Mouse (Mus musculus) heart, adult 2 months (tissue): ENCODE data around the gene Gm16181. TPM values are rescaled to one million over a fixed set of nuclear protein-coding genes. Genes with fewer than 3 reads are reported as not detected.

Source experiments
- DNase-seq, 2 experiments: peaks; one replicate each; pipeline ENCODE4 v3.0.0; 2021
- H3K27ac ChIP-seq: fragments of 200-600 bp; 2 replicates; pipeline ENCODE4 v1.8.1; 2022
- H3K27me3 ChIP-seq: fragments of 200-500 bp; 2 replicates; pipeline ENCODE4 v1.6.1; 2012; ENCODE audit warnings: mild to moderate bottlenecking, low read length, inconsistent platforms, mixed read lengths; ENCODE audit not compliant: control insufficient read depth, insufficient read depth
- H3K36me3 ChIP-seq: fragments of 200-500 bp; 2 replicates; pipeline ENCODE4 v1.6.1; 2012; ENCODE audit warnings: low read length, inconsistent platforms; ENCODE audit not compliant: control insufficient read depth, insufficient read depth
- H3K4me1 ChIP-seq: fragments of 200-500 bp; 2 replicates; pipeline ENCODE4 v1.6.1; 2011; ENCODE audit warnings: low read length; ENCODE audit not compliant: control insufficient read depth, insufficient read depth
- H3K4me3 ChIP-seq: fragments of 200-600 bp; 2 replicates; pipeline ENCODE4 v1.8.1; 2022
- H3K79me2 ChIP-seq: fragments of 200-500 bp; replicated peaks from 2 replicates; pipeline ENCODE4 v1.6.1; 2012; ENCODE audit warnings: mild to moderate bottlenecking, inconsistent platforms, low read length, moderate library complexity, mixed read lengths; ENCODE audit not compliant: control insufficient read depth, insufficient read depth
- H3K9ac ChIP-seq: fragments of 200-500 bp; 2 replicates; pipeline ENCODE4 v1.6.1; 2012; ENCODE audit warnings: low read depth, mild to moderate bottlenecking, control low read depth, inconsistent platforms, low read length, mixed read lengths
- CTCF ChIP-seq: fragments of 200-600 bp; IDR thresholded peaks from 2 replicates; pipeline ENCODE4 v1.8.1; 2022; ENCODE audit warnings: antibody characterized with exemption, mild to moderate bottlenecking, moderate library complexity
- EP300 ChIP-seq: fragments of 200-500 bp; IDR thresholded peaks from 2 replicates; pipeline ENCODE4 v1.6.1; 2011; ENCODE audit warnings: low read depth, low read length, control low read depth; ENCODE audit not compliant: insufficient read depth
- POLR2A ChIP-seq: fragments of 200-500 bp; IDR thresholded peaks from 2 replicates; pipeline ENCODE4 v1.6.1; 2011; ENCODE audit warnings: mild to moderate bottlenecking, low read depth, low read length, control low read depth; ENCODE audit not compliant: insufficient read depth
- whole genome bisulfite sequencing: fragments of 180-500 bp; shearing (Covaris S2); methylation state at CpG from one replicate; pipeline ENCODE4 v1.1.7; 2018; 5-methylcytosine and 5-hydroxymethylcytosine counted together
- intact Hi-C: fragments of 180-260 bp; cut with DNase I; formaldehyde crosslinking; loops from one replicate; pipeline ENCODE4 v1.15.1; 2025
- polyA plus RNA-seq: library from polyadenylated mRNA; depleted of rRNA; stranded (reverse); fragments of >200 nt; gene quantifications from 2 replicates; pipeline ENCODE4 v1.2.3, GENCODE M21; 2012
- total RNA-seq, 2 experiments: library from RNA; stranded (reverse); gene quantifications; 2 replicates each; pipeline ENCODE4 v1.2.3; 2021

Gene Gm16181
- total and polyA plus RNA-seq, 3 experiments = 2.1 TPM; not detected in 2

DNA sequence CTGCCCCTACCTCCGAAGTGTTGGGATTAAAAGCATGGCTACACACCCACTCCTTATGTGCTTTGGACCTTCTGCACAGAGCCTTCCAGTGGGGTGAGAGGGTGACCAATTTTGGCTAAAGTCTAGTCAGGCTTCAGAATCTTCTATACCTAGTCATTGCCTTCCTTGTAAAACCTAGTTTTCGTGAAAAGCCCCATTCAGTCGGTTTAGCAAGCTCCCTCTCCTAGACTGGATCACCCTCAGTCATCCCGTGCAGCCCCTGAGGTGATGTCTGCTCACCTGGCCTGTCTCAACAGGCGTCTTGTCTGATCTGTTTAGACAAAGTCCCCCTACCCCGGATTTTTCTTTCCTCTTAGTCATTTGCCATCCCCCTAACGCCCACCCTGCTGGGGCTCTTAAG is 22.6 kb upstream of the Gm16181 start:
- TF ChIP-seq EP300 = no peak
- TF ChIP-seq CTCF = no peak
- TF ChIP-seq POLR2A = no peak
- Histone ChIP-seq H3K79me2 (no peaks in the 10 kb centered on the region), H3K27me3 (no peaks in the 10 kb centered on the region; the same call in 1 of the 2 replicates), H3K4me1 (peaks cover 2% of the 10 kb centered on the region), H3K27ac (no peak overlapping the region), H3K9ac (no peak overlapping the region), H3K4me3 (no peak overlapping the region), H3K36me3 (no peaks in the 10 kb centered on the region)
- intact Hi-C loops = loop anchor here (2.0 kb wide), 1 partner anchor 21 kb away; no protein-coding TSS in a partner anchor
- 67% methylated on average over 7 of the region's 7 CpGs for WGBS
- DNase-seq = no peak

DNA sequence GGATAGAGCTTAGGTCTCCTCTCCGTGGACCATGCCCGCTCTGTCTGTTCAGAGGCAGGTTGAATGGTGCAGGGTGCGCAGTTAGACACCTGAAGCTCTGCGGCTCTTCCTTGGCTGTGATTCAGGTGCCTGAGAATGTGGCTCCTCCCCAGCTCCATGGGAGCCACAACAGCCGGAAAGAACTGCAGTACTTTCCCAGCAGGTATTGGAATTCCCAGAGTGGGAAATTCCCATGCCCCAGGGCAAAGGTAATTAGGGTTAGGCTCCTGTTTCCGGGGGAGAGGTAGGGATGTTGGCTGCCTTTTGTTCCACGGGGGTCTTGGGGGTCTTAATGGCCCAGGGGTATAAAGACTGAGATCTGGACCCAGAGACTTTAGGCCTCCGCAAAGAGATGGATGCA is 21.7 kb upstream of the Gm16181 start:
- intact Hi-C loops = loop anchor here (2.0 kb wide), 1 partner anchor 20 kb away; no protein-coding TSS in a partner anchor
- TF ChIP-seq POLR2A (no peak), CTCF (no peak), EP300 (no peak)
- Histone ChIP-seq H3K4me1 (peaks cover 2% of the 10 kb centered on the region), H3K27ac (no peak overlapping the region), H3K4me3 (no peak overlapping the region), H3K9ac (no peak overlapping the region), H3K27me3 (no peaks in the 10 kb centered on the region; the same call in 1 of the 2 replicates), H3K36me3 (no peaks in the 10 kb centered on the region), H3K79me2 (no peaks in the 10 kb centered on the region)
- no peak for DNase-seq
- 47% methylated on average over 8 of the region's 8 CpGs for WGBS

DNA sequence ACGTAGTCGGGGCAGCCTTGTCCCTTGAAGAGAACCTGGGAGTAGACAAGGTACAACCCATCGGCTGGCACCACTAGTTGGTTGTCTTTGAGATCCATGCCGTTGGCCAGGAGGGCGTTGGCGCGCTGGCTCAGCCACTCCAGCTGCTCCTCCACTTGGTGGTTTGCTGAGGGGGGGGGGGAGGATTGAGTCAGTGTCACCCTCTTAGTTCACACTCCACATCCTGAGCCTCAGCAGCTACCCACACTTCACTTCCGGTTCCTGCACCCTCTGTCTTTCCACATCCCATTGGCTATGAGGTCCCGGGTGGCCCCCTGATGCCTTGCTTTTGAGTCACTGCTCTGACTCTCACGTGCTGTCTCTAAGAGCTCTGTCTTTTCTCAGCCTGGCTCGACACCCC is 20.2 kb upstream of the Gm16181 start:
- Histone ChIP-seq H3K4me3 (no peak overlapping the region), H3K27ac (no peak overlapping the region), H3K27me3 (no peaks in the 10 kb centered on the region; the same call in 1 of the 2 replicates), H3K79me2 (no peaks in the 10 kb centered on the region), H3K4me1 (peaks cover 2% of the 10 kb centered on the region), H3K9ac (no peak overlapping the region), H3K36me3 (no peaks in the 10 kb centered on the region)
- intact Hi-C loops = no loop called here
- TF ChIP-seq EP300 (no peak), CTCF (no peak), POLR2A (no peak)
- peak in 1 of 2 experiments; percentile 50 for DNase-seq
- 61% methylated on average over 11 of the region's 11 CpGs for WGBS

GRCm38 (mm10) chr17:35201128-35201527 is 19.5 kb upstream of the Gm16181 start:
- WGBS = 46% methylated on average over 11 of the region's 11 CpGs
- H3K27me3 ChIP-seq = no peaks in the 10 kb centered on the region; the same call in 1 of the 2 replicates
- intact Hi-C loops = no loop called here
- H3K36me3 ChIP-seq = no peaks in the 10 kb centered on the region
- H3K27ac ChIP-seq = peak overlapping the region; percentile 63
- H3K4me3 ChIP-seq = peak overlapping the region; percentile 43
- H3K4me1 ChIP-seq = peaks cover 2% of the 10 kb centered on the region
- no peaks in the 10 kb centered on the region for H3K79me2 ChIP-seq
- DNase-seq = peak in 1 of 2 experiments; percentile 6
- TF ChIP-seq CTCF = no peak
- TF ChIP-seq POLR2A = no peak
- no peak for TF ChIP-seq EP300
- no peak overlapping the region for H3K9ac ChIP-seq

- Histone ChIP-seq H3K27me3 (no peaks in the 10 kb centered on the region; the same call in 1 of the 2 replicates), H3K27ac (peak within 1 kb of the TSS; percentile 63)
- WGBS = 24% methylated on average over 13 of the region's 13 CpGs
Measured at GRCm38 (mm10) chr17:35201787-35202186, 18.8 kb upstream of the Gm16181 start, which contains the start of gene Tnf. Gene Tnf, minus strand, starts transcription at chr17:35202007.

GRCm38 (mm10) chr17:35202442-35202841 is 18.2 kb upstream of the Gm16181 start:
- H3K4me3 ChIP-seq = no peak overlapping the region
- no peak overlapping the region for H3K9ac ChIP-seq
- no peaks in the 10 kb centered on the region; the same call in 1 of the 2 replicates for H3K27me3 ChIP-seq
- TF ChIP-seq POLR2A (no peak), EP300 (no peak), CTCF (no peak)
- no peaks in the 10 kb centered on the region for H3K4me1 ChIP-seq
- no peak overlapping the region for H3K27ac ChIP-seq
- peak in 1 of 2 experiments; percentile 2 for DNase-seq
- intact Hi-C loops = no loop called here
- 67% methylated on average over 4 of the region's 4 CpGs for WGBS
- H3K36me3 ChIP-seq = no peaks in the 10 kb centered on the region
- H3K79me2 ChIP-seq = no peaks in the 10 kb centered on the region

More at GRCm38 (mm10) chr17:35201787-35202186, 18.8 kb upstream of the Gm16181 start, which contains the start of gene Tnf:
- DNase-seq = peak; percentile 79
- no peaks in the 10 kb centered on the region for H3K79me2 ChIP-seq
- H3K4me3 ChIP-seq = peak within 1 kb of the TSS; percentile 43
- H3K9ac ChIP-seq = no peak within 1 kb of the TSS
- no peaks in the 10 kb centered on the region for H3K4me1 ChIP-seq
- H3K36me3 ChIP-seq = no peaks in the 10 kb centered on the region
- intact Hi-C loops = no loop called here
- no peak for TF ChIP-seq CTCF
- TF ChIP-seq POLR2A = peak; percentile 92
